Mouse (Mus musculus) midbrain, embryonic 12.5 days (tissue): ENCODE measurements at regions not wholly inside any gene's neighbourhood (a gene's known extent, or its start where the extent isn't known, plus 50 kb on each side); places are given as distances from the start of the nearest gene placed in this dataset.
"Not testable (repeated sequence)": the region's sequence is repeated elsewhere in the genome, so short reads cannot be mapped to it uniquely, and the experiment has no call there.

Experiments
- ATAC-seq: fragments of 200-750 bp; cut with Nextera tagmentation; 2 replicates; pipeline ENCODE4 v1.8.0; 2017; ENCODE audit warnings: low read depth, moderate TSS enrichment, moderate library complexity; ENCODE audit not compliant: low FRiP score
- H3K27ac ChIP-seq: fragments of 300-500 bp; sonication (generic); replicated peaks from 2 replicates; pipeline ENCODE4 v1.5.1; 2016; ENCODE audit warnings: mild to moderate bottlenecking
- H3K27me3 ChIP-seq: fragments of 300-500 bp; sonication (generic); 2 replicates; pipeline ENCODE4 v1.6.1; 2016; ENCODE audit warnings: mild to moderate bottlenecking
- H3K36me3 ChIP-seq: fragments of 300-500 bp; sonication (generic); 2 replicates; pipeline ENCODE4 v1.6.1; 2016
- H3K4me1 ChIP-seq: fragments of 300-500 bp; sonication (generic); 2 replicates; pipeline ENCODE4 v1.6.1; 2016
- H3K4me2 ChIP-seq: fragments of 300-500 bp; sonication (generic); replicated peaks from 2 replicates; pipeline ENCODE4 v1.6.1; 2016; ENCODE audit warnings: mild to moderate bottlenecking, moderate library complexity
- H3K4me3 ChIP-seq: fragments of 300-500 bp; sonication (generic); 2 replicates; pipeline ENCODE4 v1.5.1; 2016; ENCODE audit warnings: mild to moderate bottlenecking
- H3K9ac ChIP-seq: fragments of 300-500 bp; sonication (generic); replicated peaks from 2 replicates; pipeline ENCODE4 v1.6.1; 2016; ENCODE audit warnings: mild to moderate bottlenecking, moderate library complexity
- H3K9me3 ChIP-seq: fragments of 300-500 bp; sonication (generic); 2 replicates; pipeline ENCODE4 v1.6.1; 2016; ENCODE audit warnings: mild to moderate bottlenecking
- WGBS: fragments of 180-500 bp; shearing (Covaris S2); methylation state at CpG from one replicate; pipeline ENCODE4 v1.1.7; 2016; 5-methylcytosine and 5-hydroxymethylcytosine counted together

GRCm38 (mm10) chr4:79670203-79670891 is 1163.6 kb upstream of the Tyrp1 start:
- Histone ChIP-seq H3K4me3 (no peak overlapping the region), H3K27ac (no peak overlapping the region), H3K4me1 (no peaks in the 10 kb centered on the region), H3K36me3 (no peaks in the 10 kb centered on the region), H3K9ac (no peak overlapping the region), H3K27me3 (no peaks in the 10 kb centered on the region), H3K4me2 (no peak overlapping the region), H3K9me3 (no peaks in the 10 kb centered on the region)
- WGBS, result 80% methylated on average over 3 of the region's 3 CpGs
- ATAC-seq, result no peak

GRCm38 (mm10) chr4:79694787-79695763 is 1138.8 kb upstream of the Tyrp1 start:
- Histone ChIP-seq H3K4me1 (no peaks in the 10 kb centered on the region), H3K27ac (no peak overlapping the region), H3K4me2 (no peak overlapping the region), H3K4me3 (no peak overlapping the region), H3K9me3 (no peaks in the 10 kb centered on the region), H3K27me3 (no peaks in the 10 kb centered on the region), H3K9ac (no peak overlapping the region), H3K36me3 (no peaks in the 10 kb centered on the region)
- WGBS, result 75% methylated on average over 11 of the region's 11 CpGs
- no peak for ATAC-seq

- not testable (repeated sequence) for H3K9ac ChIP-seq, H3K4me3 ChIP-seq, H3K27me3 ChIP-seq, H3K27ac ChIP-seq, H3K9me3 ChIP-seq, H3K36me3 ChIP-seq, H3K4me2 ChIP-seq, ATAC-seq, H3K4me1 ChIP-seq
- 93% methylated on average over 14 of the region's 14 CpGs for WGBS
Measured at GRCm38 (mm10) chr4:79720915-79721314, 1113.0 kb upstream of the Tyrp1 start.

GRCm38 (mm10) chr4:79724103-79724502 is 1109.8 kb upstream of the Tyrp1 start:
- Histone ChIP-seq H3K4me1 (no peaks in the 10 kb centered on the region), H3K9ac (no peak overlapping the region), H3K9me3 (no peaks in the 10 kb centered on the region), H3K27ac (no peak overlapping the region), H3K4me2 (no peak overlapping the region), H3K4me3 (no peak overlapping the region), H3K27me3 (no peaks in the 10 kb centered on the region), H3K36me3 (no peaks in the 10 kb centered on the region)
- WGBS, result 51% methylated on average over 1 of the region's 1 CpGs
- ATAC-seq, result no peak

- no peak overlapping the region for H3K4me3 ChIP-seq
- no peaks in the 10 kb centered on the region for H3K36me3 ChIP-seq
- H3K9ac ChIP-seq, result no peak overlapping the region
- H3K27me3 ChIP-seq, result no peaks in the 10 kb centered on the region
- H3K4me1 ChIP-seq, result no peaks in the 10 kb centered on the region
- 0 out of 2 replicates have a peak, but pooled peaks have one; percentile 34 for ATAC-seq
- no peak overlapping the region for H3K27ac ChIP-seq
- no peaks in the 10 kb centered on the region for H3K9me3 ChIP-seq
- no peak overlapping the region for H3K4me2 ChIP-seq
- WGBS, result 73% methylated on average over 1 of the region's 1 CpGs
Measured at GRCm38 (mm10) chr4:79740925-79741560, 1092.9 kb upstream of the Tyrp1 start.
